Mouse (Mus musculus): Measurements from ENCODE around the gene Clec11a.

DNA sequence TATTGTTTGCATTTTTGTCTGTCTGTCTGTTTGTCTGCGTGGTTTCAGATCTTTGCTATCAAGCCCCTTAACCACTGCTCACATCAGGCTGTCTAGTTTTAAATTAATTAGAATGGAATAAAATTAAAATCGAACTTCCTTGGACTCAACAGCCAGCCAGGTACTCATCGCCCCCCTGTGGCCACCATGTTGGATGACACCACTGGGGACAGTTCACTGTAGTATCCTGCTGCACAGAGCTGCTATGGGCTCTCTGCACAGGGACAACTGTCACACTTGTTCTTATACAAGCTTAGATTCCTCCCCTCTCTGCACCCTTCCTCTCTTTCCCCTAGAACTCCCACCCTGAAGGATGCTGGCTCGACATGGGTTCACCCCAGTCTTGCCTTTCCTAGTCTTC, 11.2 kb upstream of the Clec11a start:
- TF ChIP-seq CTCF (IDR thresholded peaks at IDR 0.05; ENCODE audit: low read depth) (peak; percentile 63), EP300 (IDR thresholded peaks at IDR 0.05; ENCODE audit: low read depth) (no peak)

Data from liver, postnatal 0 days (tissue).